Mouse (Mus musculus) left cerebral cortex, adult 9 months (tissue): ENCODE data around the gene AC192777.2.
"Not testable (repeated sequence)": the region's sequence is repeated elsewhere in the genome, so short reads cannot be mapped to it uniquely, and the experiment has no call there.

Source experiments
- DNase-seq, 2 experiments: peaks; one replicate each; pipeline ENCODE4 v3.0.0; 2022; ENCODE audit warnings: low spot score in 2 of 2

The AC192777.2 gene

DNA sequence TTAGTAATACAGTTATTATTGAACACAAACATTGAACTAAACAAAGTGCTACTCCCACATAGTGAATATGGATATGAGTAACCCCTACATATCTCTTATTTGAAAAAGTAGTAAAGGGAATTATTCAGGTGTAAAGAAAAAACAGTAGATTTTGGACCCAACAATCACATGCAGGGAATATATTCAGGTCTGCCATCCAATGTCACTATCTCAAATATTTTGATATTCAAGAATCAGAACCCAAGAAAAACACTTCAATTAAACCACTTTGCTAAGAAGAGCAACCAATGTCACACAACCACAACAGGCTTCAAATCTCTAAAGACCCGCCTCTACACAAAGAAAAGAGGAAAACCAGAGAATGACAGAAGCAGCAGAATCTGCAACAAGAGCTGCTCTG, at the start of gene AC192777.2:
Gene AC192777.2 (plus strand): TSS at position 301 of the 400 bp plus-strand sequence.
- DNase-seq = not testable (repeated sequence)

DNA sequence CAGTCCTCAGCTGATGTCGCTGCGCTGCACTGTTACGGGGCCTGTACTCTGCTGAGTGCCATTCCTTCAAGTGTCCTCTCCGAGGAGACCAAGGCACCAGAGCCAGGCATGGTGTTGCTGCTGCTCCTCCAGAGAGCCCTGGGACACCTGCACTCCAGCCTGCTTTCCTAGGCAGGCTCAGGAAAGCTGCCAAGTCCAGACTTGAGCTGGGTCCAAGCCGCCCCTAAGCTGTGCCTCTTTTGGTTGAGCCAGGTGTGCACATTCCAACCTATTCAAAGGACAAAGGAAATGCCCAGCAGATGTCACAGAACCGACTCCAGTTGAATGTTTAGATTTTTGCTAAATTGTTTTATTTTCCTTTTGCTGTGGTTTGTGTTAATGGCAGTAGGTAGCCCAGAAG, 20.9 kb downstream of the AC192777.2 start:
- DNase-seq = not testable (repeated sequence)

GRCm38 (mm10) chr17:40116877-40117276, 21.6 kb downstream of the AC192777.2 start:
- DNase-seq = not testable (repeated sequence)
